Mouse (Mus musculus) CH12.LX (cell line): Measurements from ENCODE around the gene Nfic. TPM values are rescaled to one million over a fixed set of nuclear protein-coding genes. Genes with fewer than 3 reads are reported as not detected.
A peak's percentile ranks its signal among the peaks of the same experiment; 100 is the strongest.

Experiments
- DNase-seq: peaks from one replicate; pipeline ENCODE4 v3.0.0-alpha.2; 2013; ENCODE audit errors: extremely low read depth
- H3K27ac ChIP-seq: 2 replicates; pipeline ENCODE4 v1.5.1; 2012; ENCODE audit warnings: low read depth, mild to moderate bottlenecking, control low read depth, moderate library complexity; ENCODE audit not compliant: insufficient read depth
- H3K27me3 ChIP-seq: replicated peaks from 2 replicates; pipeline ENCODE3; 2012; ENCODE audit warnings: inconsistent platforms
- H3K36me3 ChIP-seq, 2 experiments: replicated peaks in 1 of 2; 2 replicates each; pipeline versions ENCODE3 to v1.6.1; 2012; ENCODE audit warnings: inconsistent platforms in 1 of 2, low read length in 1 of 2, mild to moderate bottlenecking in 1 of 2, mixed read lengths in 1 of 2, moderate library complexity in 1 of 2; ENCODE audit not compliant: control insufficient read depth in 1 of 2, insufficient read depth in 1 of 2
- H3K4me1 ChIP-seq, 2 experiments: 2 replicates each; pipeline ENCODE4 v1.6.1; 2012; ENCODE audit warnings: inconsistent platforms in 1 of 2, moderate library complexity in 1 of 2; ENCODE audit not compliant: insufficient read depth in 2 of 2, control insufficient read depth in 1 of 2
- H3K4me2 ChIP-seq: 2 replicates; pipeline ENCODE4 v1.6.1; 2012; ENCODE audit warnings: low read depth, mild to moderate bottlenecking, control low read depth; ENCODE audit not compliant: poor library complexity, insufficient read depth, severe bottlenecking
- H3K4me3 ChIP-seq, 3 experiments: fragments of 150-350 bp in 1 of 3; sonication (generic) in 1 of 3; replicated peaks in 1 of 3; 2 replicates each; pipeline versions ENCODE3 to v1.5.1; 2011 to 2012; ENCODE audit warnings: low read depth in 2 of 3, low read length in 2 of 3, mild to moderate bottlenecking in 2 of 3, moderate library complexity in 2 of 3, control low read depth in 1 of 3, improper control_type of control experiment in 1 of 3, inconsistent platforms in 1 of 3, mixed read lengths in 1 of 3; ENCODE audit not compliant: poor library complexity in 1 of 3
- H3K79me2 ChIP-seq: replicated peaks from 2 replicates; pipeline ENCODE4 v1.6.1; 2012; ENCODE audit warnings: mild to moderate bottlenecking, moderate library complexity; ENCODE audit not compliant: control insufficient read depth, poor library complexity, insufficient read depth, severe bottlenecking; ENCODE audit errors: extremely low read depth
- H3K9ac ChIP-seq: 2 replicates; pipeline ENCODE4 v1.6.1; 2012; ENCODE audit warnings: low read depth, mild to moderate bottlenecking, control low read depth, moderate library complexity; ENCODE audit not compliant: insufficient read depth
- H3K9me3 ChIP-seq: replicated peaks from 2 replicates; pipeline ENCODE3; 2012; ENCODE audit warnings: low read length, inconsistent platforms, mixed read lengths
- CHD2 ChIP-seq: IDR thresholded peaks from 2 replicates; pipeline ENCODE4 v1.6.1; 2011; ENCODE audit warnings: low read length, improper control_type of control experiment
- E2F4 ChIP-seq: IDR thresholded peaks from 2 replicates; pipeline ENCODE4 v1.6.1; 2011; ENCODE audit warnings: low read depth, low read length, improper control_type of control experiment; ENCODE audit not compliant: insufficient replicate concordance
- ELF1 ChIP-seq: IDR thresholded peaks from 2 replicates; pipeline ENCODE4 v1.6.1; 2014; ENCODE audit warnings: low read depth, mild to moderate bottlenecking, inconsistent platforms, low read length, improper control_type of control experiment
- GABPA ChIP-seq: IDR thresholded peaks from 2 replicates; pipeline ENCODE4 v1.6.1; 2012; ENCODE audit warnings: low read depth, low read length, improper control_type of control experiment, inconsistent platforms; ENCODE audit not compliant: insufficient replicate concordance
- HCFC1 ChIP-seq: IDR thresholded peaks from 2 replicates; pipeline ENCODE4 v1.6.1; 2012; ENCODE audit warnings: low read depth, mild to moderate bottlenecking, inconsistent platforms, low read length, improper control_type of control experiment
- IRF4 ChIP-seq: IDR thresholded peaks from 2 replicates; pipeline ENCODE4 v1.6.1; 2014; ENCODE audit warnings: low read depth, mild to moderate bottlenecking, inconsistent platforms, low read length, improper control_type of control experiment
- KAT2A ChIP-seq: IDR thresholded peaks from 2 replicates; pipeline ENCODE4 v1.6.1; 2012; ENCODE audit warnings: low read length, improper control_type of control experiment, inconsistent platforms; ENCODE audit not compliant: insufficient replicate concordance
- MAFK ChIP-seq: IDR thresholded peaks from 2 replicates; pipeline ENCODE4 v1.6.1; 2011; ENCODE audit warnings: low read length, improper control_type of control experiment; ENCODE audit not compliant: insufficient replicate concordance
- MXI1 ChIP-seq: IDR thresholded peaks from 2 replicates; pipeline ENCODE4 v1.6.1; 2011; ENCODE audit warnings: mild to moderate bottlenecking, low read depth, low read length, improper control_type of control experiment
- NELFE ChIP-seq: IDR thresholded peaks from 2 replicates; pipeline ENCODE4 v1.6.1; 2011; ENCODE audit warnings: low read depth, low read length, improper control_type of control experiment
- NRF1 ChIP-seq: IDR thresholded peaks from 2 replicates; pipeline ENCODE4 v1.6.1; 2014; ENCODE audit warnings: low read depth, mild to moderate bottlenecking, inconsistent platforms, low read length, improper control_type of control experiment, moderate library complexity
- POLR2A ChIP-seq: IDR thresholded peaks from 2 replicates; pipeline ENCODE4 v1.6.1; 2011; ENCODE audit warnings: low read depth, mild to moderate bottlenecking, improper control_type of control experiment, low read length
- SIN3A ChIP-seq: IDR thresholded peaks from 2 replicates; pipeline ENCODE4 v1.6.1; 2012; ENCODE audit warnings: low read length, improper control_type of control experiment, inconsistent platforms
- SMC3 ChIP-seq: IDR thresholded peaks from 2 replicates; pipeline ENCODE4 v1.6.1; 2011; ENCODE audit warnings: low read depth, low read length, improper control_type of control experiment
- TBP ChIP-seq: conservative IDR thresholded peaks from 2 replicates; pipeline ENCODE4 v1.6.1; 2011; ENCODE audit warnings: low read depth, low read length, improper control_type of control experiment
- TCF12 ChIP-seq: IDR thresholded peaks from 2 replicates; pipeline ENCODE4 v1.6.1; 2014; ENCODE audit warnings: low read depth, mild to moderate bottlenecking, inconsistent platforms, low read length, improper control_type of control experiment
- USF1 ChIP-seq: IDR thresholded peaks from 2 replicates; pipeline ENCODE4 v1.6.1; 2014; ENCODE audit warnings: low read depth, mild to moderate bottlenecking, inconsistent platforms, low read length, improper control_type of control experiment
- USF2 ChIP-seq: conservative IDR thresholded peaks from 2 replicates; pipeline ENCODE4 v1.6.1; 2011; ENCODE audit warnings: low read depth, low read length, improper control_type of control experiment
- ZC3H11A ChIP-seq: IDR thresholded peaks from 2 replicates; pipeline ENCODE4 v1.6.1; 2012; ENCODE audit warnings: low read depth, mild to moderate bottlenecking, inconsistent platforms, low read length, improper control_type of control experiment
- ZMIZ1 ChIP-seq: IDR thresholded peaks from 2 replicates; pipeline ENCODE4 v1.6.1; 2012; ENCODE audit warnings: low read depth, mild to moderate bottlenecking, inconsistent platforms, low read length, improper control_type of control experiment
- ZNF384 ChIP-seq: IDR thresholded peaks from 2 replicates; pipeline ENCODE4 v1.6.1; 2012; ENCODE audit warnings: low read depth, low read length, improper control_type of control experiment, inconsistent platforms
- dilution Hi-C: fragments of 300-500 bp; cut with MboI; formaldehyde crosslinking; loops from 2 replicates; pipeline ENCODE4 v1.14.3; 2020; ENCODE audit warnings: low sequenced_read_pairs; ENCODE audit not compliant: extremely low pct_unique_long_range_greater_than_20kb, extremely low pct_ligation_motif_present
- in situ Hi-C: fragments of 300-500 bp; cut with MboI; formaldehyde crosslinking; loops from 3 replicates; pipeline ENCODE4 v1.14.3; 2019; ENCODE audit warnings: low sequenced_read_pairs, low pct_ligation_motif_present, low pct_unique_long_range_greater_than_20kb, mixed read lengths
- polyA plus RNA-seq: library from polyadenylated mRNA; unstranded; fragments of >175 nt; gene quantifications from 2 replicates; pipeline ENCODE4 v1.2.1, GENCODE M21; 2012; ENCODE audit warnings: low read depth; ENCODE audit not compliant: insufficient read length
- total RNA-seq, 2 experiments: library from RNA; depleted of rRNA; stranded (reverse); fragments of 300-350 nt in 1 of 2; fragments of >200 nt in 1 of 2; gene quantifications; 2 replicates each; pipeline ENCODE4 v1.2.3; 2012 to 2014

Gene Nfic
- total and polyA plus RNA-seq, 3 experiments, result 0.07 to 4.7 (median 4.0) TPM

- DNase-seq, result peak; percentile 97
- dilution Hi-C loops, result no loop called here
- in situ Hi-C loops, result no loop called here
- peaks cover 21% of the 10 kb centered on the region for H3K27me3 ChIP-seq
- peak overlapping the region; percentile 27; the same call in 1 of the 2 replicates for H3K9ac ChIP-seq
- H3K4me1 ChIP-seq, result peaks cover 32 to 59% of the 10 kb centered on the region in 2 experiments
- no peaks in the 10 kb centered on the region for H3K36me3 ChIP-seq
- no peaks in the 10 kb centered on the region for H3K79me2 ChIP-seq
- H3K27ac ChIP-seq, result no peak overlapping the region
- peak overlapping the region; percentile 34 for H3K4me2 ChIP-seq
- peak overlapping the region in 1 of 3 experiments; percentile 23 for H3K4me3 ChIP-seq
- H3K9me3 ChIP-seq, result no peaks in the 10 kb centered on the region
- TF ChIP-seq ZNF384, result no peak
- TF ChIP-seq USF2, result 0 out of 2 replicates have a peak, but pooled peaks have one; percentile 11
- peak; percentile 96 for TF ChIP-seq HCFC1
- TF ChIP-seq ZMIZ1, result no peak
- peak; percentile 99 for TF ChIP-seq CHD2
- no peak for TF ChIP-seq E2F4
- no peak for TF ChIP-seq TCF12
- peak; percentile 51 for TF ChIP-seq USF1
- peak; percentile 53; the same call in 1 of the 2 replicates for TF ChIP-seq GABPA
- no peak for TF ChIP-seq SMC3
- peak; percentile 33; the same call in 1 of the 2 replicates for TF ChIP-seq IRF4
- TF ChIP-seq NELFE, result no peak
- TF ChIP-seq MAFK, result no peak
- TF ChIP-seq KAT2A, result peak; percentile 96; the same call in 1 of the 2 replicates
- TF ChIP-seq SIN3A, result 0 out of 2 replicates have a peak, but pooled peaks have one; percentile 31
- no peak for TF ChIP-seq ZC3H11A
- TF ChIP-seq MXI1, result no peak
- TF ChIP-seq NRF1, result peak; percentile 77
- no peak for TF ChIP-seq POLR2A
- TF ChIP-seq, all 38 proteins: peak for 9
Measured at GRCm38 (mm10) chr10:81432868-81433262, 22.6 kb downstream of the Nfic start.

GRCm38 (mm10) chr10:81432169-81432867 lies 23.1 kb downstream of the Nfic start:
- Histone ChIP-seq H3K27ac (no peak overlapping the region), H3K9ac (no peak overlapping the region), H3K4me1 (peaks cover 34 to 61% of the 10 kb centered on the region in 2 experiments), H3K79me2 (no peaks in the 10 kb centered on the region), H3K9me3 (no peaks in the 10 kb centered on the region), H3K4me3 (no peak overlapping the region), H3K27me3 (peaks cover 25% of the 10 kb centered on the region), H3K36me3 (no peaks in the 10 kb centered on the region), H3K4me2 (no peak overlapping the region; the same call in 1 of the 2 replicates)
- in situ Hi-C loops, result no loop called here
- 0 out of 2 replicates have a peak, but pooled peaks have one; percentile 12 for TF ChIP-seq TCF12
- TF ChIP-seq ELF1, result no peak
- no peak for TF ChIP-seq HCFC1
- TF ChIP-seq TBP, result no peak
- dilution Hi-C loops, result no loop called here
- no peak for DNase-seq
